ENCODE assay signal across 32 mouse cellular contexts in the genomic region with DNA sequence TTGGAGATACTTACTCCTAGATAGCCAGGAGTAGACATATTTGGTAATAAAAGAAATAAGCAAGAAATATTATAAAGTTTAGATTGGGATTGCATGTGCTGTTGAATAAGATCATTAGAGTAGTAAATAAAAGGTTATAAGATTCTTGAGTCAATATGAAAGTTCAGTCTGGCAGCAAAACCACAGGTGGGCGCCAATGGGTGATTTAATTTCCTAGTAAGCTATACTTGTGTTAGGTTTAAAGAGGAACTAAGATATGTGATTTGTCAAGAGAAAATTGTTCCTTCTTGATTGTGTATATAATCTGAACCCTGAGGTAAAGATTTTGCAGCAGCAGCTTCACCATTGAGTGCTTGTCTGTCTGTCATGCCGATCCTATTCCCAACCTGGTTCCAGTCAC. TPM values are rescaled to one million over a fixed set of nuclear protein-coding genes. Genes with fewer than 3 reads are reported as not detected.
DNase-seq lines count a peak whose midpoint lies in the region.
"Had no signal": no experiment of that assay in that cellular context is flagged by ENCODE, and none has a peak within 500 bp of the region (broad histone marks: within the 10 kb centered on the region; RNA-seq: fewer than 3 reads in every experiment).

No protein-coding gene starts in this region.

- no peaks in the 10 kb centered on the region for H3K36me3 ChIP-seq in macrophage (ENCODE audit: inconsistent target)
- H3K36me3 ChIP-seq: embryonic facial prominence, embryonic 12.5 days; embryonic facial prominence, embryonic 15.5 days; forebrain, embryonic 12.5 days; forebrain, embryonic 15.5 days; heart, embryonic 12.5 days; heart, embryonic 15.5 days had no signal

- DNase-seq in lung, adult 18-20 months: peak; percentile 7 to 16
- DNase-seq in lung, postnatal 10 days: no peak
- peak; percentile 64 to 68 for DNase-seq in spleen, postnatal 36 days (ENCODE audit: low spot score in 2 of 2)
- no peak for DNase-seq in spleen, postnatal 14 days (ENCODE audit: low spot score in 2 of 2)
- DNase-seq in heart, postnatal 36 days: no peak
- no peak for DNase-seq in urinary bladder, adult 18-20 months (ENCODE audit: low spot score in 2 of 2)
- DNase-seq: adrenal gland, adult 8-10 months; adrenal gland, postnatal 25 days; cerebellum, adult 18-20 months; cerebellum, adult 9-10 months; cerebellum, postnatal 14 days; gastrocnemius, postnatal 25 days; heart, postnatal 10 days; heart, postnatal 4 days had no signal

- no peak overlapping the region for H3K4me3 ChIP-seq in macrophage (ENCODE audit: inconsistent target)
- H3K4me3 ChIP-seq: embryonic facial prominence, embryonic 12.5 days; embryonic facial prominence, embryonic 15.5 days; erythroblast, embryonic 14.5 days; forebrain, embryonic 12.5 days; forebrain, embryonic 15.5 days; heart, embryonic 12.5 days; heart, embryonic 15.5 days had no signal

- 73% methylated on average over 2 of the region's 2 CpGs for WGBS in macrophage (ENCODE audit: missing documents)

- no peaks in the 10 kb centered on the region for H3K79me2 ChIP-seq in macrophage (ENCODE audit: inconsistent target)

- intact Hi-C loops in heart, postnatal 36 days (cut with DNase I): no loop called here

- peak overlapping the region; percentile 94 for H3K27ac ChIP-seq in macrophage
- H3K27ac ChIP-seq: embryonic facial prominence, embryonic 12.5 days; embryonic facial prominence, embryonic 15.5 days; forebrain, embryonic 12.5 days; forebrain, embryonic 15.5 days; heart, embryonic 15.5 days; hindbrain, embryonic 14.5 days; hindbrain, postnatal 0 days had no signal

RNA-seq across cellular contexts. Expression of a gene that starts 44.0 kb away (rescaled TPM):
- not detected for total RNA-seq in macrophage (2018; cell fraction: chromatin; rRNA removed)
- total RNA-seq in macrophage (2018; cell fraction: cytosol; rRNA removed): not detected
- total RNA-seq in macrophage (2018; cell fraction: nucleus; rRNA removed): not detected
- polyA plus RNA-seq in macrophage (2018): not detected in 3 replicates
- not detected for total RNA-seq in heart, postnatal 36 days (2021)
- total RNA-seq: adrenal gland, adult 8-10 months; adrenal gland, postnatal 25 days; ES-E14; gastrocnemius, adult 8-10 months; gastrocnemius, postnatal 25 days; heart, adult 18-20 months; heart, postnatal 10 days; heart, postnatal 4 days; hindbrain, postnatal 0 days had no signal
- polyA plus RNA-seq: activated CD4-positive, CD25-positive, alpha-beta regulatory T cell, adult 4 months; C2C12; CD4-positive, CD25-positive, alpha-beta regulatory T cell, adult 4 months; embryonic facial prominence, embryonic 12.5 days; embryonic facial prominence, embryonic 15.5 days; erythroblast, embryonic 14.5 days; forebrain, embryonic 12.5 days; forebrain, embryonic 15.5 days; gonadal fat pad, adult 2 months; heart, embryonic 12.5 days; heart, embryonic 15.5 days; hindbrain, embryonic 11.5 days; hindbrain, embryonic 14.5 days; hindbrain, postnatal 0 days had no signal

Comparison
In these comparisons a context has a peak if more than half of its experiments do, and no peak if none do; other contexts are left out.
1. DNase-seq: peak in lung, adult 18-20 months (2 of 2) and spleen, postnatal 36 days (2 of 2); none in lung, postnatal 10 days (single experiment), spleen, postnatal 14 days (0 of 2), heart, postnatal 36 days (0 of 2) and urinary bladder, adult 18-20 months (0 of 2).